Mouse (Mus musculus) ES-Bruce4 (cell line): ENCODE data around the gene Ccdc62.

Experiments
- CTCF ChIP-seq: IDR thresholded peaks from one replicate; pipeline ENCODE4 v1.8.1; 2011; ENCODE audit warnings: low read depth, low read length
- EP300 ChIP-seq: IDR thresholded peaks from 2 replicates; pipeline ENCODE4 v1.6.1; 2011; ENCODE audit warnings: low read depth, low read length; ENCODE audit not compliant: insufficient read depth
- POLR2A ChIP-seq: IDR thresholded peaks from one replicate; pipeline ENCODE4 v1.8.1; 2011; ENCODE audit warnings: low read length; ENCODE audit not compliant: insufficient read depth

- TF ChIP-seq CTCF (peak; percentile 83), POLR2A (peak; percentile 80), EP300 (no peak)
Measured at GRCm38 (mm10) chr5:123906976-123907630, 23.4 kb upstream of the Ccdc62 start, which contains the start of gene Denr.
